Mouse (Mus musculus) CH12.LX (cell line): Measurements from ENCODE around the gene Msi1. TPM values are rescaled to one million over a fixed set of nuclear protein-coding genes. Genes with fewer than 3 reads are reported as not detected.

Experiments used
- DNase-seq: peaks from one replicate; pipeline ENCODE4 v3.0.0-alpha.2; 2013; ENCODE audit errors: extremely low read depth
- H3K27ac ChIP-seq: 2 replicates; pipeline ENCODE4 v1.5.1; 2012; ENCODE audit warnings: low read depth, mild to moderate bottlenecking, control low read depth, moderate library complexity; ENCODE audit not compliant: insufficient read depth
- H3K27me3 ChIP-seq: replicated peaks from 2 replicates; pipeline ENCODE3; 2012; ENCODE audit warnings: inconsistent platforms
- H3K36me3 ChIP-seq, 2 experiments: replicated peaks in 1 of 2; 2 replicates each; pipeline versions ENCODE3 to v1.6.1; 2012; ENCODE audit warnings: inconsistent platforms in 1 of 2, low read length in 1 of 2, mild to moderate bottlenecking in 1 of 2, mixed read lengths in 1 of 2, moderate library complexity in 1 of 2; ENCODE audit not compliant: control insufficient read depth in 1 of 2, insufficient read depth in 1 of 2
- H3K4me1 ChIP-seq, 2 experiments: 2 replicates each; pipeline ENCODE4 v1.6.1; 2012; ENCODE audit warnings: inconsistent platforms in 1 of 2, moderate library complexity in 1 of 2; ENCODE audit not compliant: insufficient read depth in 2 of 2, control insufficient read depth in 1 of 2
- H3K4me2 ChIP-seq: 2 replicates; pipeline ENCODE4 v1.6.1; 2012; ENCODE audit warnings: low read depth, mild to moderate bottlenecking, control low read depth; ENCODE audit not compliant: poor library complexity, insufficient read depth, severe bottlenecking
- H3K4me3 ChIP-seq, 3 experiments: fragments of 150-350 bp in 1 of 3; sonication (generic) in 1 of 3; replicated peaks in 1 of 3; 2 replicates each; pipeline versions ENCODE3 to v1.5.1; 2011 to 2012; ENCODE audit warnings: low read depth in 2 of 3, low read length in 2 of 3, mild to moderate bottlenecking in 2 of 3, moderate library complexity in 2 of 3, control low read depth in 1 of 3, improper control_type of control experiment in 1 of 3, inconsistent platforms in 1 of 3, mixed read lengths in 1 of 3; ENCODE audit not compliant: poor library complexity in 1 of 3
- H3K79me2 ChIP-seq: replicated peaks from 2 replicates; pipeline ENCODE4 v1.6.1; 2012; ENCODE audit warnings: mild to moderate bottlenecking, moderate library complexity; ENCODE audit not compliant: control insufficient read depth, poor library complexity, insufficient read depth, severe bottlenecking; ENCODE audit errors: extremely low read depth
- H3K9ac ChIP-seq: 2 replicates; pipeline ENCODE4 v1.6.1; 2012; ENCODE audit warnings: low read depth, mild to moderate bottlenecking, control low read depth, moderate library complexity; ENCODE audit not compliant: insufficient read depth
- H3K9me3 ChIP-seq: replicated peaks from 2 replicates; pipeline ENCODE3; 2012; ENCODE audit warnings: low read length, inconsistent platforms, mixed read lengths
- BHLHE40 ChIP-seq: IDR thresholded peaks from 2 replicates; pipeline ENCODE4 v1.6.1; 2011; ENCODE audit warnings: mild to moderate bottlenecking, low read depth, low read length, improper control_type of control experiment
- EP300 ChIP-seq: IDR thresholded peaks from 2 replicates; pipeline ENCODE4 v1.6.1; 2011; ENCODE audit warnings: low read length, improper control_type of control experiment
- IRF4 ChIP-seq: IDR thresholded peaks from 2 replicates; pipeline ENCODE4 v1.6.1; 2014; ENCODE audit warnings: low read depth, mild to moderate bottlenecking, inconsistent platforms, low read length, improper control_type of control experiment
- MAZ ChIP-seq: IDR thresholded peaks from 2 replicates; pipeline ENCODE4 v1.6.1; 2012; ENCODE audit warnings: low read depth, mild to moderate bottlenecking, inconsistent platforms, low read length, improper control_type of control experiment, moderate library complexity
- MEF2A ChIP-seq: IDR thresholded peaks from 2 replicates; pipeline ENCODE4 v1.6.1; 2014; ENCODE audit warnings: low read depth, mild to moderate bottlenecking, inconsistent platforms, low read length, improper control_type of control experiment, borderline replicate concordance
- PAX5 ChIP-seq: IDR thresholded peaks from 2 replicates; pipeline ENCODE4 v1.6.1; 2012; ENCODE audit warnings: low read length, inconsistent platforms, mixed read lengths
- UBTF ChIP-seq: IDR thresholded peaks from 2 replicates; pipeline ENCODE4 v1.6.1; 2012; ENCODE audit warnings: low read depth, mild to moderate bottlenecking, inconsistent platforms, low read length, improper control_type of control experiment, moderate library complexity
- ZNF384 ChIP-seq: IDR thresholded peaks from 2 replicates; pipeline ENCODE4 v1.6.1; 2012; ENCODE audit warnings: low read depth, low read length, improper control_type of control experiment, inconsistent platforms
- dilution Hi-C: fragments of 300-500 bp; cut with MboI; formaldehyde crosslinking; loops from 2 replicates; pipeline ENCODE4 v1.14.3; 2020; ENCODE audit warnings: low sequenced_read_pairs; ENCODE audit not compliant: extremely low pct_unique_long_range_greater_than_20kb, extremely low pct_ligation_motif_present
- in situ Hi-C: fragments of 300-500 bp; cut with MboI; formaldehyde crosslinking; loops from 3 replicates; pipeline ENCODE4 v1.14.3; 2019; ENCODE audit warnings: low sequenced_read_pairs, low pct_ligation_motif_present, low pct_unique_long_range_greater_than_20kb, mixed read lengths
- polyA plus RNA-seq: library from polyadenylated mRNA; unstranded; fragments of >175 nt; gene quantifications from 2 replicates; pipeline ENCODE4 v1.2.1, GENCODE M21; 2012; ENCODE audit warnings: low read depth; ENCODE audit not compliant: insufficient read length
- total RNA-seq, 2 experiments: library from RNA; depleted of rRNA; stranded (reverse); fragments of 300-350 nt in 1 of 2; fragments of >200 nt in 1 of 2; gene quantifications; 2 replicates each; pipeline ENCODE4 v1.2.3; 2012 to 2014

Msi1 gene
- total and polyA plus RNA-seq, 3 experiments, result 0.82 to 5.3 (median 4.1) TPM

GRCm38 (mm10) chr5:115402063-115402462 is 27.3 kb upstream of the Msi1 start:
- H3K4me1 ChIP-seq, result peaks cover 10 to 19% of the 10 kb centered on the region in 2 experiments
- dilution Hi-C loops, result no loop called here
- H3K79me2 ChIP-seq, result no peaks in the 10 kb centered on the region
- no peak overlapping the region for H3K27ac ChIP-seq
- H3K27me3 ChIP-seq, result no peaks in the 10 kb centered on the region
- no peak for DNase-seq
- no peak for TF ChIP-seq EP300
- no peak for TF ChIP-seq PAX5
- TF ChIP-seq IRF4, result no peak
- no peak for TF ChIP-seq BHLHE40
- TF ChIP-seq UBTF, result no peak
- peaks cover 0 to 20% of the 10 kb centered on the region in 2 experiments for H3K36me3 ChIP-seq
- no peaks in the 10 kb centered on the region for H3K9me3 ChIP-seq
- in situ Hi-C loops, result no loop called here
- H3K9ac ChIP-seq, result no peak overlapping the region
- no peak overlapping the region for H3K4me2 ChIP-seq
- H3K4me3 ChIP-seq, result no peak overlapping the region

- no peak for DNase-seq
- Histone ChIP-seq H3K9me3 (no peaks in the 10 kb centered on the region), H3K9ac (no peak overlapping the region), H3K4me3 (no peak overlapping the region), H3K4me2 (no peak overlapping the region), H3K79me2 (no peaks in the 10 kb centered on the region), H3K27ac (no peak overlapping the region), H3K27me3 (no peaks in the 10 kb centered on the region), H3K4me1 (peaks cover 10 to 19% of the 10 kb centered on the region in 2 experiments), H3K36me3 (peaks cover 0 to 20% of the 10 kb centered on the region in 2 experiments)
- in situ Hi-C loops (no loop called here), dilution Hi-C loops (no loop called here)
- TF ChIP-seq ZNF384, result peak; percentile 46
- no peak for TF ChIP-seq MEF2A
Measured at GRCm38 (mm10) chr5:115403436-115404140, 25.8 kb upstream of the Msi1 start.

GRCm38 (mm10) chr5:115404241-115404794 is 25.1 kb upstream of the Msi1 start:
- dilution Hi-C loops (no loop called here), in situ Hi-C loops (no loop called here)
- peaks cover 0 to 20% of the 10 kb centered on the region in 2 experiments for H3K36me3 ChIP-seq

More at GRCm38 (mm10) chr5:115404241-115404794, 25.1 kb upstream of the Msi1 start:
- H3K27me3 ChIP-seq, result no peaks in the 10 kb centered on the region
- no peak overlapping the region for H3K27ac ChIP-seq
- H3K4me2 ChIP-seq, result no peak overlapping the region
- H3K4me3 ChIP-seq, result no peak overlapping the region
- no peak for DNase-seq
- H3K9me3 ChIP-seq, result no peaks in the 10 kb centered on the region
- peaks cover 10 to 19% of the 10 kb centered on the region in 2 experiments for H3K4me1 ChIP-seq
- H3K79me2 ChIP-seq, result no peaks in the 10 kb centered on the region
- no peak overlapping the region for H3K9ac ChIP-seq
- no peak for TF ChIP-seq MAZ
- no peak for TF ChIP-seq ZNF384
- TF ChIP-seq, all 38 proteins: peak for 0
